Mouse (Mus musculus) kidney, postnatal 0 days (tissue): ENCODE data around the gene Smad3. TPM values are rescaled to one million over a fixed set of nuclear protein-coding genes. Genes with fewer than 3 reads are reported as not detected.

ENCODE experiments used
- ATAC-seq: fragments of 200-750 bp; cut with Nextera tagmentation; replicated peaks from 2 replicates; pipeline ENCODE4 v1.8.0; 2017; ENCODE audit warnings: low read depth, moderate number of reproducible peaks, moderate TSS enrichment, moderate library complexity; ENCODE audit not compliant: low FRiP score
- DNase-seq: peaks from one replicate; pipeline ENCODE4 v3.0.0-alpha.2; 2016; ENCODE audit warnings: low spot score
- H3K27ac ChIP-seq: fragments of 300-500 bp; sonication (generic); 2 replicates; pipeline ENCODE4 v1.5.1; 2014; ENCODE audit warnings: mild to moderate bottlenecking
- H3K27me3 ChIP-seq: fragments of 300-500 bp; sonication (generic); 2 replicates; pipeline ENCODE4 v1.6.1; 2014; ENCODE audit warnings: low read length, mixed read lengths; ENCODE audit not compliant: insufficient read depth
- H3K36me3 ChIP-seq: fragments of 300-500 bp; sonication (generic); 2 replicates; pipeline ENCODE4 v1.6.1; 2014; ENCODE audit warnings: low read length, mixed read lengths; ENCODE audit not compliant: insufficient read depth
- H3K4me1 ChIP-seq: fragments of 300-500 bp; sonication (generic); replicated peaks from 2 replicates; pipeline ENCODE4 v1.6.1; 2014; ENCODE audit warnings: antibody characterized with exemption, low read length, mixed read lengths; ENCODE audit not compliant: insufficient read depth
- H3K4me2 ChIP-seq: fragments of 300-500 bp; sonication (generic); 2 replicates; pipeline ENCODE4 v1.6.1; 2014; ENCODE audit warnings: mild to moderate bottlenecking, low read length, moderate library complexity, mixed read lengths
- H3K4me3 ChIP-seq: fragments of 300-500 bp; sonication (generic); replicated peaks from 2 replicates; pipeline ENCODE4 v1.5.1; 2014; ENCODE audit warnings: low read depth, low read length
- H3K9ac ChIP-seq: fragments of 300-500 bp; sonication (generic); 2 replicates; pipeline ENCODE4 v1.6.1; 2014; ENCODE audit warnings: low read depth, low read length
- H3K9me3 ChIP-seq: fragments of 300-500 bp; sonication (generic); replicated peaks from 2 replicates; pipeline ENCODE4 v1.6.1; 2016; ENCODE audit warnings: low read length, inconsistent platforms, mixed read lengths
- CTCF ChIP-seq: IDR thresholded peaks from 2 replicates; pipeline ENCODE4 v1.5.1; 2016; ENCODE audit warnings: antibody characterized with exemption, low read depth, mild to moderate bottlenecking, moderate library complexity
- WGBS: fragments of 180-500 bp; shearing (Covaris S2); extraction: QIAGEN DNeasy Blood & Tissue Kit; methylation state at CpG from one replicate; pipeline ENCODE4 v1.1.7; 2014; 5-methylcytosine and 5-hydroxymethylcytosine counted together
- polyA plus RNA-seq: library from polyadenylated mRNA; unstranded; fragments of >200 nt; fragmentation: Nextera tagmentation; extraction: Ambion mirVana; gene quantifications from 2 replicates; pipeline ENCODE4 v1.2.1, GENCODE M21; 2015

Gene Smad3
- polyA plus RNA-seq, 1 experiment from 2014 or later: 20.0 TPM

- no peaks in the 10 kb centered on the region for H3K9me3 ChIP-seq
- H3K9ac ChIP-seq: 0 out of 2 replicates have a peak overlapping the region, but pooled peaks have one; percentile 18
- DNase-seq: no peak
- peaks cover 48% of the 10 kb centered on the region for H3K4me1 ChIP-seq
- no peak for ATAC-seq
- H3K27ac ChIP-seq: peak overlapping the region; percentile 48
- WGBS: 39% methylated on average over 6 of the region's 6 CpGs
- no peak overlapping the region for H3K4me2 ChIP-seq
- no peaks in the 10 kb centered on the region for H3K27me3 ChIP-seq
- TF ChIP-seq CTCF: no peak
- H3K36me3 ChIP-seq: no peaks in the 10 kb centered on the region
- no peak overlapping the region for H3K4me3 ChIP-seq
These were observed 37.1 kb downstream of the Smad3 start for GRCm38 (mm10) chr9:63720715-63721114.

- H3K4me2 ChIP-seq: no peak overlapping the region
- DNase-seq (no peak), ATAC-seq (no peak)
- H3K4me3 ChIP-seq: no peak overlapping the region
- no peak overlapping the region for H3K9ac ChIP-seq
- no peaks in the 10 kb centered on the region for H3K36me3 ChIP-seq
- H3K27ac ChIP-seq: 0 out of 2 replicates have a peak overlapping the region, but pooled peaks have one; percentile 48
- no peaks in the 10 kb centered on the region for H3K27me3 ChIP-seq
- H3K9me3 ChIP-seq: no peaks in the 10 kb centered on the region
- peaks cover 52% of the 10 kb centered on the region for H3K4me1 ChIP-seq
- TF ChIP-seq CTCF: no peak
- 63% methylated on average over 16 of the region's 16 CpGs for WGBS
These were observed 37.9 kb downstream of the Smad3 start for GRCm38 (mm10) chr9:63719770-63720440.

- Histone ChIP-seq H3K4me2 (no peak overlapping the region), H3K4me3 (no peak overlapping the region), H3K9me3 (no peaks in the 10 kb centered on the region), H3K9ac (no peak overlapping the region), H3K27me3 (no peaks in the 10 kb centered on the region), H3K27ac (no peak overlapping the region), H3K36me3 (no peaks in the 10 kb centered on the region), H3K4me1 (peaks cover 52% of the 10 kb centered on the region)
- DNase-seq: no peak
- no peak for ATAC-seq
- no peak for TF ChIP-seq CTCF
- WGBS: 58% methylated on average over 9 of the region's 9 CpGs
These were observed 38.9 kb downstream of the Smad3 start for GRCm38 (mm10) chr9:63718735-63719358.

- Histone ChIP-seq H3K27me3 (no peaks in the 10 kb centered on the region), H3K4me3 (no peak overlapping the region), H3K36me3 (no peaks in the 10 kb centered on the region), H3K9ac (no peak overlapping the region), H3K4me2 (no peak overlapping the region), H3K9me3 (no peaks in the 10 kb centered on the region), H3K27ac (no peak overlapping the region), H3K4me1 (peaks cover 52% of the 10 kb centered on the region)
- TF ChIP-seq CTCF: no peak
- WGBS: 76% methylated on average over 4 of the region's 4 CpGs
- DNase-seq (no peak), ATAC-seq (no peak)
These were observed 39.6 kb downstream of the Smad3 start for GRCm38 (mm10) chr9:63718170-63718569.

- no peak for DNase-seq
- H3K9me3 ChIP-seq: no peaks in the 10 kb centered on the region
- no peak overlapping the region for H3K4me3 ChIP-seq
- H3K36me3 ChIP-seq: no peaks in the 10 kb centered on the region
- H3K4me1 ChIP-seq: peaks cover 52% of the 10 kb centered on the region
- H3K27me3 ChIP-seq: no peaks in the 10 kb centered on the region
- 0 out of 2 replicates have a peak overlapping the region, but pooled peaks have one; percentile 44 for H3K27ac ChIP-seq
- no peak for ATAC-seq
- TF ChIP-seq CTCF: no peak
- WGBS: 51% methylated on average over 3 of the region's 3 CpGs
- H3K4me2 ChIP-seq: no peak overlapping the region
- H3K9ac ChIP-seq: no peak overlapping the region
These were observed 40.3 kb downstream of the Smad3 start for GRCm38 (mm10) chr9:63717474-63718005.

GRCm38 (mm10) chr9:63716150-63717138, 41.4 kb downstream of the Smad3 start:
- Histone ChIP-seq H3K4me3 (no peak overlapping the region), H3K27me3 (no peaks in the 10 kb centered on the region), H3K4me2 (peak overlapping the region; percentile 1; the same call in 1 of the 2 replicates), H3K9ac (no peak overlapping the region), H3K4me1 (peaks cover 54% of the 10 kb centered on the region), H3K36me3 (no peaks in the 10 kb centered on the region), H3K27ac (peak overlapping the region; percentile 44), H3K9me3 (no peaks in the 10 kb centered on the region)
- ATAC-seq (peak; percentile 81), DNase-seq (peak; percentile 94)
- 11% methylated on average over 18 of the region's 18 CpGs for WGBS
- no peak for TF ChIP-seq CTCF
